Mouse (Mus musculus): ENCODE data around the gene Slc39a1. TPM values are rescaled to one million over a fixed set of nuclear protein-coding genes. Genes with fewer than 3 reads are reported as not detected.

The Slc39a1 gene
- total and polyA plus RNA-seq, 2 experiments from 2014 or later, result 51.6 to 72.0 TPM

GRCm38 (mm10) chr3:90220531-90220951 is 27.4 kb upstream of the Slc39a1 start:
- 0% methylated on average over 19 of the region's 20 CpGs for WGBS
- Histone ChIP-seq H3K27me3 (ENCODE audit: insufficient read depth, low read length) (no peaks in the 10 kb centered on the region), H3K4me2 (ENCODE audit: low read depth) (peak overlapping the region; percentile 78), H3K9ac (peak overlapping the region; percentile 41), H3K9me3 (ENCODE audit: low read length) (no peaks in the 10 kb centered on the region), H3K36me3 (ENCODE audit: insufficient read depth) (no peaks in the 10 kb centered on the region), H3K4me3 (ENCODE audit: low read depth, low read length) (peak overlapping the region; percentile 37), H3K4me1 (ENCODE audit: insufficient read depth) (0 out of 2 replicates have a peak, but pooled peaks cover 5% of the 10 kb centered on the region), H3K27ac (ENCODE audit: low read depth, low read length) (peak overlapping the region; percentile 52; the same call in 1 of the 2 replicates)
- ATAC-seq (peak; percentile 77), DNase-seq (peak; percentile 34)
- TF ChIP-seq CTCF (IDR thresholded peaks at IDR 0.05; ENCODE audit: low read depth), result no peak

GRCm38 (mm10) chr3:90221123-90221522 is 26.8 kb upstream of the Slc39a1 start:
- DNase-seq, result no peak
- H3K4me3 ChIP-seq (ENCODE audit: low read depth, low read length), result peak overlapping the region; percentile 37; the same call in 1 of the 2 replicates
- H3K4me2 ChIP-seq (ENCODE audit: low read depth), result peak overlapping the region; percentile 78
- no peak overlapping the region; the same call in 1 of the 2 replicates for H3K9ac ChIP-seq
- no peaks in the 10 kb centered on the region for H3K36me3 ChIP-seq (ENCODE audit: insufficient read depth)
- TF ChIP-seq CTCF (IDR thresholded peaks at IDR 0.05; ENCODE audit: low read depth), result no peak
- no peak for ATAC-seq
- H3K27me3 ChIP-seq (ENCODE audit: insufficient read depth, low read length), result no peaks in the 10 kb centered on the region
- H3K9me3 ChIP-seq (ENCODE audit: low read length), result no peaks in the 10 kb centered on the region
- 0 out of 2 replicates have a peak, but pooled peaks cover 5% of the 10 kb centered on the region for H3K4me1 ChIP-seq (ENCODE audit: insufficient read depth)
- WGBS, result 23% methylated on average over 5 of the region's 5 CpGs
- H3K27ac ChIP-seq (ENCODE audit: low read depth, low read length), result no peak overlapping the region

- 87% methylated on average over 4 of the region's 4 CpGs for WGBS
- Histone ChIP-seq H3K9ac (no peak overlapping the region), H3K27ac (ENCODE audit: low read depth, low read length) (no peak overlapping the region), H3K4me2 (ENCODE audit: low read depth) (no peak overlapping the region), H3K9me3 (ENCODE audit: low read length) (no peaks in the 10 kb centered on the region), H3K27me3 (ENCODE audit: insufficient read depth, low read length) (no peaks in the 10 kb centered on the region), H3K4me1 (ENCODE audit: insufficient read depth) (0 out of 2 replicates have a peak, but pooled peaks cover 5% of the 10 kb centered on the region), H3K4me3 (ENCODE audit: low read depth, low read length) (no peak overlapping the region), H3K36me3 (ENCODE audit: insufficient read depth) (no peaks in the 10 kb centered on the region)
- ATAC-seq, result no peak
- DNase-seq, result no peak
- TF ChIP-seq CTCF (IDR thresholded peaks at IDR 0.05; ENCODE audit: low read depth), result no peak
Observed at GRCm38 (mm10) chr3:90222455-90222854, 25.5 kb upstream of the Slc39a1 start.

GRCm38 (mm10) chr3:90222941-90223340 is 25.0 kb upstream of the Slc39a1 start:
- Histone ChIP-seq H3K9me3 (ENCODE audit: low read length) (no peaks in the 10 kb centered on the region), H3K4me3 (ENCODE audit: low read depth, low read length) (no peak overlapping the region), H3K27ac (ENCODE audit: low read depth, low read length) (no peak overlapping the region), H3K27me3 (ENCODE audit: insufficient read depth, low read length) (no peaks in the 10 kb centered on the region), H3K4me1 (ENCODE audit: insufficient read depth) (0 out of 2 replicates have a peak, but pooled peaks cover 5% of the 10 kb centered on the region), H3K36me3 (ENCODE audit: insufficient read depth) (no peaks in the 10 kb centered on the region), H3K9ac (no peak overlapping the region), H3K4me2 (ENCODE audit: low read depth) (no peak overlapping the region)
- DNase-seq, result no peak
- no peak for TF ChIP-seq CTCF (IDR thresholded peaks at IDR 0.05; ENCODE audit: low read depth)
- WGBS, result 90% methylated on average over 3 of the region's 3 CpGs
- ATAC-seq, result no peak

GRCm38 (mm10) chr3:90224331-90224730 is 23.6 kb upstream of the Slc39a1 start:
- H3K9ac ChIP-seq, result no peak overlapping the region
- H3K4me1 ChIP-seq (ENCODE audit: insufficient read depth), result 0 out of 2 replicates have a peak, but pooled peaks cover 5% of the 10 kb centered on the region
- no peaks in the 10 kb centered on the region for H3K27me3 ChIP-seq (ENCODE audit: insufficient read depth, low read length)
- 88% methylated on average over 10 of the region's 10 CpGs for WGBS
- no peak for DNase-seq
- no peak for ATAC-seq
- H3K4me3 ChIP-seq (ENCODE audit: low read depth, low read length), result no peak overlapping the region
- H3K4me2 ChIP-seq (ENCODE audit: low read depth), result no peak overlapping the region
- no peaks in the 10 kb centered on the region for H3K36me3 ChIP-seq (ENCODE audit: insufficient read depth)
- H3K9me3 ChIP-seq (ENCODE audit: low read length), result no peaks in the 10 kb centered on the region
- TF ChIP-seq CTCF (IDR thresholded peaks at IDR 0.05; ENCODE audit: low read depth), result no peak
- H3K27ac ChIP-seq (ENCODE audit: low read depth, low read length), result no peak overlapping the region

- Histone ChIP-seq H3K27me3 (ENCODE audit: insufficient read depth, low read length) (no peaks in the 10 kb centered on the region), H3K9me3 (ENCODE audit: low read length) (no peaks in the 10 kb centered on the region), H3K4me2 (ENCODE audit: low read depth) (peak overlapping the region; percentile 84), H3K27ac (ENCODE audit: low read depth, low read length) (peak overlapping the region; percentile 89), H3K4me1 (ENCODE audit: insufficient read depth) (peaks cover 13% of the 10 kb centered on the region), H3K9ac (0 out of 2 replicates have a peak overlapping the region, but pooled peaks have one; percentile 33), H3K36me3 (ENCODE audit: insufficient read depth) (peaks cover 18% of the 10 kb centered on the region), H3K4me3 (ENCODE audit: low read depth, low read length) (peak overlapping the region; percentile 84)
- TF ChIP-seq CTCF (IDR thresholded peaks at IDR 0.05; ENCODE audit: low read depth), result no peak
- 13% methylated on average over 8 of the region's 8 CpGs for WGBS
- ATAC-seq (0 out of 2 replicates have a peak, but pooled peaks have one; percentile 0), DNase-seq (no peak)
Observed at GRCm38 (mm10) chr3:90231075-90231474, 16.9 kb upstream of the Slc39a1 start.

GRCm38 (mm10) chr3:90231507-90232333 is 16.3 kb upstream of the Slc39a1 start, which contains the start of gene Jtb:
Jtb (plus strand) TSS chr3:90231597.
- Histone ChIP-seq H3K4me2 (ENCODE audit: low read depth) (peak within 1 kb of the TSS; percentile 84), H3K9me3 (ENCODE audit: low read length) (no peaks in the 10 kb centered on the region), H3K9ac (peak within 1 kb of the TSS; percentile 83), H3K36me3 (ENCODE audit: insufficient read depth) (peaks cover 18% of the 10 kb centered on the region), H3K27me3 (ENCODE audit: insufficient read depth, low read length) (no peaks in the 10 kb centered on the region), H3K4me1 (ENCODE audit: insufficient read depth) (peaks cover 13% of the 10 kb centered on the region), H3K4me3 (ENCODE audit: low read depth, low read length) (peak within 1 kb of the TSS; percentile 84), H3K27ac (ENCODE audit: low read depth, low read length) (peak within 1 kb of the TSS; percentile 89)
- peak; percentile 100 for ATAC-seq
- DNase-seq, result peak; percentile 96
- TF ChIP-seq CTCF (IDR thresholded peaks at IDR 0.05; ENCODE audit: low read depth), result no peak; the same call in 1 of the 2 replicates
- WGBS, result under 1% methylated on average over 61 of the region's 61 CpGs

All from forebrain, postnatal 0 days (tissue).